ENCODE assay signal across 16 mouse cellular contexts in the genomic region with DNA sequence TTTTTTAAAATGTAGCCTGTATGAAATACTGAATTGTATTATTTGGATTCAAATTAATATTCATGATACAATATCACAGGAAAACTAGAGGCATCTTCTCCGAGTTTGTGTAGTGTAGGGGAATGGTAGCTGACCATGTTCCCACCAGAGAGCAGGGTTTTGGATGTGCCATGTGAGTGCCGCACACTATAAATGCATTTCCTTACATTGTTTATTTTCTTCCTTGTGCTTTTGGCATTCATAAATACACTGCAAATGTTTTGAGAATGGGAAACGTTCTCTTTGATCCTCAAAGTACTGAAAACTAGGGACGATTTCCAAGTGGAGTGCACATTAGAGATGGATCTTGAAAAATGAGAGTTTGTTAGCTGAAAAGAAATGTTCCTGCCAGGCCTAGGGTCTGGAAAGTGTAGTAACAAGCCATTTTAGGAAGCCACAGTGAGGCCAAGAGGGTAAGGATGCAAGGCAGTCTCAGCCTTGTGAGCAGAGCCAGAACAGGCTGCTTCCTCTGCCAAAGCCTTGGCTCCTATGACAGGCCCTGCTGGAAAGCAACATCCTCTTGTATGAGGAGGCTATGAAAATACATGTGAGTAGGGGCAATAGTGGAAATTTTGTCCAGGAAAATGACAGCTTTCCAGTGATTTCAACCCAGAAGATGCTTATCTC.
DNase-seq lines count a peak whose midpoint lies in the region; ATAC-seq lines count a peak whose summit lies in the region.
"Had no signal": no experiment of that assay in that cellular context is flagged by ENCODE, and none has a peak within 500 bp of the region (broad histone marks: within the 10 kb centered on the region; RNA-seq: fewer than 3 reads in every experiment).

No protein-coding gene starts in this region.

- H3K4me2 ChIP-seq in heart, embryonic 12.5 days = no peak overlapping the region
- no peak overlapping the region for H3K4me2 ChIP-seq in lung, embryonic 15.5 days
- H3K4me2 ChIP-seq: hindbrain, embryonic 14.5 days; liver, embryonic 15.5 days had no signal

- 0 out of 2 replicates have a peak, but pooled peaks cover 5% of the 10 kb centered on the region for H3K4me1 ChIP-seq in heart, embryonic 12.5 days (replicated peaks)
- peaks cover 15% of the 10 kb centered on the region for H3K4me1 ChIP-seq in lung, embryonic 15.5 days
- H3K4me1 ChIP-seq: liver, embryonic 15.5 days had no signal

- no peak for ATAC-seq in heart, embryonic 12.5 days (ENCODE audit: insufficient number of reproducible peaks, low FRiP score)
- peak; percentile 91 for ATAC-seq in lung, embryonic 15.5 days (ENCODE audit: borderline replicate concordance, extremely low read depth, low FRiP score, low TSS enrichment)
- no peak for ATAC-seq in megakaryocyte progenitor cell, adult 5-6 weeks (replicated peaks; ENCODE audit: poor library complexity)
- ATAC-seq: activated CD4-positive, CD25-positive, alpha-beta regulatory T cell, adult 4 months; midbrain, embryonic 16.5 days had no signal

- no peak overlapping the region for H3K9ac ChIP-seq in heart, embryonic 12.5 days
- no peak overlapping the region for H3K9ac ChIP-seq in lung, embryonic 15.5 days
- H3K9ac ChIP-seq: hindbrain, embryonic 14.5 days; liver, embryonic 15.5 days had no signal

- intact Hi-C loops in heart, postnatal 25 days (cut with DNase I) = no loop called here

- 83% methylated on average over 4 of the region's 4 CpGs for WGBS in heart, embryonic 12.5 days
- 41% methylated on average over 4 of the region's 4 CpGs for WGBS in lung, embryonic 15.5 days

- peak; percentile 1 for DNase-seq in adrenal gland, adult 8-10 months
- no peak for DNase-seq in adrenal gland, postnatal 4 days (ENCODE audit: low spot score in 2 of 2)
- peak; percentile 3 for DNase-seq in heart, postnatal 25 days (ENCODE audit: low spot score)
- no peak for DNase-seq in lung, postnatal 25 days (ENCODE audit: low spot score)
- DNase-seq in lung, postnatal 36 days = peak; percentile 5
- DNase-seq: cerebellum, adult 18-20 months; spleen, adult 18-20 months; thymus, postnatal 4 days had no signal

- H3K27ac ChIP-seq in heart, embryonic 12.5 days (ENCODE audit: poor library complexity, severe bottlenecking) = no peak overlapping the region
- H3K27ac ChIP-seq in lung, embryonic 15.5 days = peak overlapping the region; percentile 72
- H3K27ac ChIP-seq: hindbrain, embryonic 14.5 days; liver, embryonic 15.5 days had no signal

- H3K27me3 ChIP-seq in heart, embryonic 12.5 days (replicated peaks) = no peaks in the 10 kb centered on the region
- no peaks in the 10 kb centered on the region for H3K27me3 ChIP-seq in lung, embryonic 15.5 days
- H3K27me3 ChIP-seq: liver, embryonic 15.5 days had no signal

- no peaks in the 10 kb centered on the region for H3K36me3 ChIP-seq in heart, embryonic 12.5 days
- no peaks in the 10 kb centered on the region for H3K36me3 ChIP-seq in lung, embryonic 15.5 days
- H3K36me3 ChIP-seq: G1E; liver, embryonic 15.5 days had no signal

- no peak overlapping the region for H3K4me3 ChIP-seq in heart, embryonic 12.5 days
- H3K4me3 ChIP-seq in lung, embryonic 15.5 days = no peak overlapping the region
- H3K4me3 ChIP-seq: liver, embryonic 15.5 days had no signal

- H3K9me3 ChIP-seq in heart, embryonic 12.5 days (replicated peaks) = no peaks in the 10 kb centered on the region
- no peaks in the 10 kb centered on the region for H3K9me3 ChIP-seq in lung, embryonic 15.5 days
- H3K9me3 ChIP-seq: G1E; liver, embryonic 15.5 days had no signal

Comparison
In these comparisons a context has a peak if more than half of its experiments do, and no peak if none do; other contexts are left out.
1. DNase-seq: peak in adrenal gland, adult 8-10 months (single experiment), heart, postnatal 25 days (single experiment) and lung, postnatal 36 days (single experiment); none in adrenal gland, postnatal 4 days (0 of 2) and lung, postnatal 25 days (single experiment).